Mouse (Mus musculus): ENCODE data around the gene Gm34653. TPM values are rescaled to one million over a fixed set of nuclear protein-coding genes. Genes with fewer than 3 reads are reported as not detected.
"Not testable (repeated sequence)": the region's sequence is repeated elsewhere in the genome, so short reads cannot be mapped to it uniquely, and the experiment has no call there.

Gene Gm34653
- polyA plus RNA-seq, 1 experiment from 2014 or later: not detected

DNA sequence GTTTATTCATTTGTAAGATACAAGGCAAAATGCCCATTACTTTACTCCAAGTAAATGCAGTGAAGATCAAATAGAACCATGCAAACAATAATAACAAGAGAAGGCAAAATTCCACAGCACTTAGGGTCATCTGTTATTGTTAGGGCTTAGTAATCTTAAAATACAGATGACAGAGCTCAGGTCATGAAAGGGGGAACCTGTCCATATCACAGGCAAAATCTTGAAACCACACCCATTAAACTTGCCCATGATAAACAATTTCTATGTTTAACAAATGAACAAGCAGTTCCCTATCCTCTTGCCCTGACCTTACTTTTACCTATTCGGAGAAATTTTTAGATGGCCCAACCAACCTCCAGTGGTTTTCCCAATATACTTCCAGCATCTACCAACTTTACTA, 23.2 kb upstream of the Gm34653 start:
- Histone ChIP-seq H3K27me3 (replicated peaks; ENCODE audit: control insufficient read depth, insufficient read depth, low read length) (no peaks in the 10 kb centered on the region), H3K9me3 (ENCODE audit: control insufficient read depth, low read length) (no peaks in the 10 kb centered on the region), H3K27ac (ENCODE audit: low read depth, low read length) (no peak overlapping the region), H3K9ac (ENCODE audit: low read depth, low read length) (no peak overlapping the region), H3K4me3 (ENCODE audit: low read length) (no peak overlapping the region), H3K36me3 (ENCODE audit: control insufficient read depth, insufficient read depth, low read length) (peaks cover 15% of the 10 kb centered on the region), H3K4me2 (ENCODE audit: low read length) (no peak overlapping the region), H3K4me1 (ENCODE audit: control insufficient read depth, insufficient read depth, low read depth, low read length) (0 out of 2 replicates have a peak, but pooled peaks cover 2% of the 10 kb centered on the region)
- no peak for ATAC-seq
- WGBS: 96% methylated on average over 1 of the region's 1 CpGs

DNA sequence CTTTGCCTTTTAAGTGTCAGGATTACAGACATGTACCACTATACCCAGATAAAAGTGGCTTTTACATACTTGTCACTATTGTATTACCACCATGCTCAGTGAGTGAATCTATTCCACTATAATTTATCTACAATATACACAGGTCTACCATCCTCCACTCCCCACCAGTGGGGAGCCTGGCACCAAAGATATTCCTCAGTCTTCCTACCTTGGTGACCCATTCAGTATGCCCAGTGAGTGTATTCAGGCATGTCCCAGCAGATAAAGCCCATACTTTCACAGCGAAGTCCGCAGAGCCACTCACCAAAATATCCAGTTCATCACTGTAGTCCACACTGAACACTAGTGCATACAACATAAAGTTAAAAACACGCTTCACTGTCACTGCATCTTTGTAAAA, 22.0 kb upstream of the Gm34653 start:
- Histone ChIP-seq H3K9ac (ENCODE audit: low read depth, low read length) (no peak overlapping the region), H3K4me1 (ENCODE audit: control insufficient read depth, insufficient read depth, low read depth, low read length) (no peaks in the 10 kb centered on the region), H3K36me3 (ENCODE audit: control insufficient read depth, insufficient read depth, low read length) (peaks cover 17% of the 10 kb centered on the region), H3K27me3 (replicated peaks; ENCODE audit: control insufficient read depth, insufficient read depth, low read length) (no peaks in the 10 kb centered on the region), H3K4me2 (ENCODE audit: low read length) (no peak overlapping the region), H3K9me3 (ENCODE audit: control insufficient read depth, low read length) (no peaks in the 10 kb centered on the region), H3K4me3 (ENCODE audit: low read length) (no peak overlapping the region), H3K27ac (ENCODE audit: low read depth, low read length) (no peak overlapping the region)
- no peak for ATAC-seq
- WGBS: 96% methylated on average over 3 of the region's 3 CpGs

DNA sequence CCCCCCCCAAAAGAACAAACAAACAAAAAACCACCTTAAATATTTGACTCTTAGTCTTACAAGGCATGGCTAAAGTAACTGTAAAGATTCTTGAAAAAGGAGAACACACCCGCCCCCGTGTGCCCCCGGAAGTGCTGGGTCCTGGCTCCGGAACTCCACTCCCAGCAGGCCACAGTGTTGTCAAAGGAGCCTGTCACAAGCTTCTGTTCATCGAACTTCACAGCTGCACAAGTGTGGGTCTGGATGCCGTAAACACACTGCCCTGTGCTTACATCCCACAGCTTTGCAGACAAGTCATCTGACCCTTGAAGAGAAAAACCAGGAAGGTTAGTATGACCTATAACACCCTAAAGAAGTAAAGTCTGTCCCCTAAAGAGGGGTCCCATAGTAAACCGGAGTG, 20.1 kb upstream of the Gm34653 start:
- H3K4me2 ChIP-seq (ENCODE audit: low read length): no peak overlapping the region
- no peaks in the 10 kb centered on the region for H3K4me1 ChIP-seq (ENCODE audit: control insufficient read depth, insufficient read depth, low read depth, low read length)
- H3K27me3 ChIP-seq (replicated peaks; ENCODE audit: control insufficient read depth, insufficient read depth, low read length): no peaks in the 10 kb centered on the region
- H3K9ac ChIP-seq (ENCODE audit: low read depth, low read length): no peak overlapping the region
- 88% methylated on average over 7 of the region's 7 CpGs for WGBS
- no peak overlapping the region for H3K4me3 ChIP-seq (ENCODE audit: low read length)
- H3K36me3 ChIP-seq (ENCODE audit: control insufficient read depth, insufficient read depth, low read length): peaks cover 22% of the 10 kb centered on the region
- H3K9me3 ChIP-seq (ENCODE audit: control insufficient read depth, low read length): no peaks in the 10 kb centered on the region
- ATAC-seq: no peak
- H3K27ac ChIP-seq (ENCODE audit: low read depth, low read length): no peak overlapping the region

DNA sequence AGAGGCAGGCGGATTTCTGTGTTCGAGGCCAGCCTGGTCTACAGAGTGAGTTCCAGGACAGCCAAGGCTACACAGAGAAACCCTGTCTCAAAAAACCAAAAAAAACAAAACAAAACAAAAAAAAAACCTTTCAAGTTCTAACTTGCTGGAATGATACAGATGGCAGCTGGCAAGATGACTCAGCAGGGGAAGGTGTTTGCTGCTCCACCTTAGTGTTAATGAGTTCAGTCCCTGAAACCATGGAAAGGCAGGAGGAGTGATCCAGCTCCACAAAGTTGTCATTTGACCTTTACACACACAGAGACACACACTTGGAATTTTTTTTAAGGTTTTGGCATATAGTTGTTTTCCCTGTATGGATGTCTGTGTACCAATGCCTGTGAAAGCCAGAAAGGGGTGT, 16.9 kb upstream of the Gm34653 start:
- not testable (repeated sequence) for H3K4me1 ChIP-seq (ENCODE audit: control insufficient read depth, insufficient read depth, low read depth, low read length); H3K9me3 ChIP-seq (ENCODE audit: control insufficient read depth, low read length); H3K9ac ChIP-seq (ENCODE audit: low read depth, low read length); H3K4me3 ChIP-seq (ENCODE audit: low read length); H3K27ac ChIP-seq (ENCODE audit: low read depth, low read length); ATAC-seq; H3K4me2 ChIP-seq (ENCODE audit: low read length); H3K27me3 ChIP-seq (replicated peaks; ENCODE audit: control insufficient read depth, insufficient read depth, low read length)
- WGBS: 97% methylated on average over 2 of the region's 2 CpGs
- H3K36me3 ChIP-seq (ENCODE audit: control insufficient read depth, insufficient read depth, low read length): peaks cover 22% of the 10 kb centered on the region

DNA sequence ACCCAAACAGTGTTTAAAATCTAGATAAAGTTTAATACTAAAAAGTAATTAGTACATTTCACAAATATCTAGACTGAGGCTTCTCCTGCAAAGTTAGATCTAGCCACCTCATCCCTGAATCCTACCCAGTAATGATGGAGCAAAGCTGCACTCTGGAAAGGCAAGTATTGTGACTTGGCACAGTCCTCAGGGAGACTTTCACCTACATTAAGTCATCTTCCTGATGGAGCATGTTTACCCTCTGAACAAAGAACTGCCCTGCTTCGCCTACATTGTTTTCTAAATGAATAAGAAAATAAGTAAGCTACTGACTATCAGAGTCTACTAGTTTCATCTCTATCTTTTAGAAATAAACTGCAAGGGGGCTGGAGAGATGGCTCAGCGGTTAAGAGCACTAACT, 14.3 kb upstream of the Gm34653 start:
- no peak for ATAC-seq
- Histone ChIP-seq H3K4me2 (ENCODE audit: low read length) (no peak overlapping the region), H3K4me1 (ENCODE audit: control insufficient read depth, insufficient read depth, low read depth, low read length) (no peaks in the 10 kb centered on the region), H3K27me3 (replicated peaks; ENCODE audit: control insufficient read depth, insufficient read depth, low read length) (no peaks in the 10 kb centered on the region), H3K9ac (ENCODE audit: low read depth, low read length) (no peak overlapping the region), H3K4me3 (ENCODE audit: low read length) (no peak overlapping the region), H3K9me3 (ENCODE audit: control insufficient read depth, low read length) (no peaks in the 10 kb centered on the region), H3K27ac (ENCODE audit: low read depth, low read length) (no peak overlapping the region), H3K36me3 (ENCODE audit: control insufficient read depth, insufficient read depth, low read length) (peaks cover 10% of the 10 kb centered on the region; the same call in 1 of the 2 replicates)
- 91% methylated on average over 2 of the region's 2 CpGs for WGBS

DNA sequence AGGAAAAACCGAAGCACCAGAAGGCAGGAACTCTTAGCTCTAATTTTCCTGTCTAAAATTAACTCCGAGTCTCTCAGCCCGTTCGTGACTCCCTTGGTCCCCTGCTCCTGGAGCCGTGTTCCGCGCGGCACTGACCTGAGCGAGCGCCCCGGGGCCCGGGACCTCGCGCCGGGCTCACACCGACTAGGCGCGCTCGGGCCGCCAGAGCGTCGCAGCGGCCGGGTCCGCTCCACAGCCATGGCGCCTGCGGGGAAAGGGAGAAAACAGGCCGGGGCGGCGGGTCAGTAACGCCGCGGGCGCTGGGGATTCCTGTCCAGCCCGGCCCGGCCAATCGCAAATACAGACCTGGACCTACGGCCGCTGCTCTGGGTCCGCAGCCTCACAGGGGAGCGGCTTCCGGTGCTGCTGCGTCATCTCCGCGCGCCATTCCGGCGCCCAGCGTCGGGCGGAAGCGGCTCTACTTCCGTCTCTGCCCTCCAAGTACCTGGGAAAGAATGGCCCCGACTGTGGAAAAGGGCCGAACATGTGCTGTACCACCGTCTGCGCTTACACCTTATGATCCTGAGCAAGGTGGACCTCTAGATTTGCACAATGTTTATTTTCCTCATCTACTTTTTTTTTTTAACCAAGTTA, 6.9 kb upstream of the Gm34653 start, which contains the start of gene Fbxw2:
Fbxw2 (minus strand) TSS at position 485 of the 633 bp plus-strand sequence.
- under 1% methylated on average over 55 of the region's 57 CpGs for WGBS
- Histone ChIP-seq H3K36me3 (ENCODE audit: control insufficient read depth, insufficient read depth, low read length) (no peaks in the 10 kb centered on the region), H3K27ac (ENCODE audit: low read depth, low read length) (peak within 1 kb of the TSS; percentile 81), H3K4me1 (ENCODE audit: control insufficient read depth, insufficient read depth, low read depth, low read length) (peaks cover 18% of the 10 kb centered on the region), H3K9me3 (ENCODE audit: control insufficient read depth, low read length) (peaks cover 10% of the 10 kb centered on the region; the same call in 1 of the 2 replicates), H3K9ac (ENCODE audit: low read depth, low read length) (peak within 1 kb of the TSS; percentile 98), H3K4me2 (ENCODE audit: low read length) (peak within 1 kb of the TSS; percentile 98), H3K27me3 (replicated peaks; ENCODE audit: control insufficient read depth, insufficient read depth, low read length) (no peaks in the 10 kb centered on the region), H3K4me3 (ENCODE audit: low read length) (peak within 1 kb of the TSS; percentile 94)
- ATAC-seq: peak; percentile 98

DNA sequence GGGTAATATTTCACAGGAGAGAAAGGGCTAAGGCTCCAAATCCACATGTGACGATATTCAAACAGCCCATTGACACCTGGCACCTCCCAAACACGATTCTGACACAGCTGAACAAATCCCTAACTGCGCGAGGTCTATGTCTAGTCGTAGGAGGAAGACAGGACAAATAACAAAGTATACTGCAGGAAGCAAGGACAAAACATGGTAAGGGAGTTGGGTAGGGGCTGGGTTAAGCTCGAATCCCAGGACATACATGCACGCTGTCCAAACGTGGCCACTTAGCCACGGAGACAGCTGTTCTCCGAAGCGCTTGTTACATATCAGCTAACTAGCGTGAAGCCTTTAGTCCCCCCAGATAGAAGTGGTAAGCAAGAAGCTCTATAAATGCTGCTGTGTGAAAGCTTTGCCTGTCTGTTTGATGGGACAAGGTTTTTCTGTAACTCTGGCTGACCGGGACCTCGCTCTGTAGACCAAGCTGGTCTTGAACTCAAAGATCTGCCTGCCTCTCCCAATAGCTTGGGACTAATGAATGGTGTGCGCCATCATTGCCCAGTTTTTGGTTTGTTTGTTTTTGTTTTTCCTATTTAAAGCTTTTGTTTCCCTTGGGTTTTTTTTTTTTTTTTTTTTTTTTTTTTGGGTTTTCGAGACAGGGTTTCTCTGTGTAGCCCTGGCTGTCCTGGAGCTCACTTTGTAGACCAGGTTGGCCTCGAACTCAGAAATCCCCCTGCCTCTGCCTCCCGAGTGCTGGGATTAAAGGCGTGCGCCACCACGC, 6.2 kb upstream of the Gm34653 start:
- Histone ChIP-seq H3K9me3 (ENCODE audit: control insufficient read depth, low read length) (peaks cover 10% of the 10 kb centered on the region; the same call in 1 of the 2 replicates), H3K9ac (ENCODE audit: low read depth, low read length) (peak overlapping the region; percentile 98), H3K4me3 (ENCODE audit: low read length) (peak overlapping the region; percentile 94), H3K27me3 (replicated peaks; ENCODE audit: control insufficient read depth, insufficient read depth, low read length) (no peaks in the 10 kb centered on the region), H3K4me2 (ENCODE audit: low read length) (peak overlapping the region; percentile 98), H3K36me3 (ENCODE audit: control insufficient read depth, insufficient read depth, low read length) (no peaks in the 10 kb centered on the region), H3K27ac (ENCODE audit: low read depth, low read length) (peak overlapping the region; percentile 81), H3K4me1 (ENCODE audit: control insufficient read depth, insufficient read depth, low read depth, low read length) (peaks cover 18% of the 10 kb centered on the region)
- 37% methylated on average over 20 of the region's 21 CpGs for WGBS
- ATAC-seq: peak; percentile 44

DNA sequence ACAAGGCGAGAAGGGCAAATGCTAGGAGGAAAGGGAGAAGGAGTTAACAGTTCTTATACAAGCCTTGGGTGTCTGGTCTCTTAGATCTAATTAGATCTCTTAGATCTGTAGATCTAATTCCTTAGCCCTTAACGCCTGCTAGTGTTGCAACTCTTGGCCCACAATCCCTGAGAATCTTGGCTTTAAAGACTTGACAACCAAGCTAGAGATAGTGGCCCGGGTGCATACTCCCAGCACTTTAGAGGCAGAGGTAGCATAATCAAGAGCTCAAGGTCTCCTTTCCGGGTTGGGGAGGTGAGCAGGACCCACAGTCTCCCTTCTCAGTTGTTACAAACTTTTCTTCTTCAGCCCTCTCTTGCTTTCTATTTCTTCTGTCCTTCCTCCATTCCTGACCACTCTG, 5.2 kb upstream of the Gm34653 start:
- ATAC-seq: no peak
- 93% methylated on average over 4 of the region's 4 CpGs for WGBS
- Histone ChIP-seq H3K27ac (ENCODE audit: low read depth, low read length) (no peak overlapping the region), H3K9me3 (ENCODE audit: control insufficient read depth, low read length) (peaks cover 10% of the 10 kb centered on the region; the same call in 1 of the 2 replicates), H3K4me1 (ENCODE audit: control insufficient read depth, insufficient read depth, low read depth, low read length) (peaks cover 18% of the 10 kb centered on the region), H3K4me3 (ENCODE audit: low read length) (no peak overlapping the region), H3K36me3 (ENCODE audit: control insufficient read depth, insufficient read depth, low read length) (no peaks in the 10 kb centered on the region), H3K4me2 (ENCODE audit: low read length) (no peak overlapping the region), H3K27me3 (replicated peaks; ENCODE audit: control insufficient read depth, insufficient read depth, low read length) (no peaks in the 10 kb centered on the region), H3K9ac (ENCODE audit: low read depth, low read length) (no peak overlapping the region)

DNA sequence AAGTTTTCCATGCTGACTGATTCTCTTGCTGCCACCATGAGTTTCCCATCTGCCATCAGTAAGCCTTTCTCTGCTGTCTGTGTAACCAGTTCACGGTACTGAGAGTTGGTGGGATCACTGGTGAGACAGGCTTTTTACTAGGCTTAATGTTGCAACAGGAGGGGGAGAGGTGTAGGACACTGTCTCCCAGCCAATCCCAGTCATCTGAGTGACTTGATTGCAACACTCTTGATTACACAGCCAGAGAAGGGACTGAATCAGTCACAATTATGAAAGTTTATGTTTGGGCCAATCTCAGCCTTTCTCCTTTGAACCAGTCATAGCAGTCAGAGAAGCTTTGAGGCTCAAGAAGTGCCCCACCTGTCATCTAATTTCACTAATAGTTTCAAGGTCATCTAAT, 4.8 kb upstream of the Gm34653 start:
- Histone ChIP-seq H3K36me3 (ENCODE audit: control insufficient read depth, insufficient read depth, low read length) (no peaks in the 10 kb centered on the region), H3K27me3 (replicated peaks; ENCODE audit: control insufficient read depth, insufficient read depth, low read length) (no peaks in the 10 kb centered on the region), H3K9ac (ENCODE audit: low read depth, low read length) (no peak overlapping the region), H3K27ac (ENCODE audit: low read depth, low read length) (no peak overlapping the region), H3K9me3 (ENCODE audit: control insufficient read depth, low read length) (peaks cover 10% of the 10 kb centered on the region; the same call in 1 of the 2 replicates), H3K4me1 (ENCODE audit: control insufficient read depth, insufficient read depth, low read depth, low read length) (peaks cover 18% of the 10 kb centered on the region), H3K4me2 (ENCODE audit: low read length) (no peak overlapping the region), H3K4me3 (ENCODE audit: low read length) (no peak overlapping the region)
- ATAC-seq: no peak
- WGBS: 84% methylated on average over 1 of the region's 1 CpGs

All from hindbrain, embryonic 16.5 days (tissue).